Comparison of ENCODE assay signal across 12 mouse cellular contexts in the genomic region with DNA sequence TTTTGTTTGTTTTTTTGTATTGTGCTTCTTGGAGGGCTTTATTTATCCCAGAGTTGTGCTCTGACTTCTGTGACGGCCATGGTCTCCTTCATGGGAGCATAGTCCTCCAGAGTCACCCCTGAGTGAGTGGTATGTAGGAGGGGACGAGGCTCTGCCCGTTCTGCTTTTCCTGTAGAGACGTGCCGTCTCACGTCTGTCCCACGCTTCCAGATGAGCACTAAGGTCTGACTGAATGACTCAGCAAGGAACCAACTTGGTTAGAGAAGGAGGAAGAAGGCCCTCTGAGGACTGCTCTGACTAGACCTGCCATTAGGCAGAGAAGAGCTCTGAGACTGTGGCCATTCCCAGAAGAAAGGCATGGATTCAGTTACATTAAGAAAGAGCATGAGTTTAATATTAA.
DNase-seq lines count a peak whose midpoint lies in the region; ATAC-seq and TF ChIP-seq lines count a peak whose summit lies in the region.
"Had no signal": no experiment of that assay in that cellular context is flagged by ENCODE, and none has a peak within 500 bp of the region (broad histone marks: within the 10 kb centered on the region; RNA-seq: fewer than 3 reads in every experiment).

No protein-coding gene starts in this region.

- H3K9ac ChIP-seq in hindbrain, embryonic 14.5 days: no peak overlapping the region
- H3K9ac ChIP-seq in hindbrain, embryonic 16.5 days (ENCODE audit: low read depth, low read length): no peak overlapping the region
- H3K9ac ChIP-seq in liver, embryonic 14.5 days (replicated peaks): no peak overlapping the region
- H3K9ac ChIP-seq: lung, embryonic 14.5 days had no signal

- H3K9me3 ChIP-seq in hindbrain, embryonic 14.5 days (ENCODE audit: control insufficient read depth, low read length): no peaks in the 10 kb centered on the region
- no peaks in the 10 kb centered on the region for H3K9me3 ChIP-seq in hindbrain, embryonic 16.5 days (ENCODE audit: control insufficient read depth, low read length)
- H3K9me3 ChIP-seq in liver, embryonic 14.5 days (ENCODE audit: control insufficient read depth, low read length): no peaks in the 10 kb centered on the region
- H3K9me3 ChIP-seq: heart, embryonic 10.5 days had no signal

- H3K27me3 ChIP-seq in hindbrain, embryonic 14.5 days (ENCODE audit: control insufficient read depth, insufficient read depth, low read length): no peaks in the 10 kb centered on the region
- no peaks in the 10 kb centered on the region for H3K27me3 ChIP-seq in hindbrain, embryonic 16.5 days (replicated peaks; ENCODE audit: control insufficient read depth, insufficient read depth, low read length)
- H3K27me3 ChIP-seq in liver, embryonic 14.5 days (ENCODE audit: control insufficient read depth, insufficient read depth, low read length): no peaks in the 10 kb centered on the region

- H3K36me3 ChIP-seq in hindbrain, embryonic 14.5 days (replicated peaks; ENCODE audit: control insufficient read depth, insufficient read depth): peaks cover 5% of the 10 kb centered on the region
- H3K36me3 ChIP-seq in hindbrain, embryonic 16.5 days (ENCODE audit: control insufficient read depth, insufficient read depth, low read length): no peaks in the 10 kb centered on the region
- H3K36me3 ChIP-seq in liver, embryonic 14.5 days (replicated peaks; ENCODE audit: control insufficient read depth, insufficient read depth, low read depth): no peaks in the 10 kb centered on the region

- intact Hi-C loops in gastrocnemius, postnatal 36 days (cut with DNase I): no loop called here

- ATAC-seq in hindbrain, embryonic 14.5 days (ENCODE audit: low FRiP score): no peak
- ATAC-seq in hindbrain, embryonic 16.5 days: no peak
- ATAC-seq in liver, embryonic 14.5 days (ENCODE audit: insufficient read depth): no peak
- ATAC-seq: activated CD4-positive, CD25-positive, alpha-beta regulatory T cell, adult 4 months had no signal

- TF ChIP-seq EP300 in liver, embryonic 14.5 days (IDR thresholded peaks at IDR 0.05; ENCODE audit: low read depth): no peak

- WGBS in hindbrain, embryonic 14.5 days: 69% methylated on average over 7 of the region's 7 CpGs
- WGBS in hindbrain, embryonic 16.5 days: 58% methylated on average over 7 of the region's 7 CpGs
- WGBS in liver, embryonic 14.5 days (ENCODE audit: insufficient replicate concordance): 20% methylated on average over 7 of the region's 7 CpGs

- no peak overlapping the region for H3K4me3 ChIP-seq in hindbrain, embryonic 14.5 days (replicated peaks; ENCODE audit: low read length)
- H3K4me3 ChIP-seq in hindbrain, embryonic 16.5 days (ENCODE audit: low read length): no peak overlapping the region
- no peak overlapping the region for H3K4me3 ChIP-seq in brown adipose tissue, adult 24 weeks (ENCODE audit: insufficient read depth, low read depth, low read length)
- no peak overlapping the region for H3K4me3 ChIP-seq in liver, embryonic 14.5 days (ENCODE audit: insufficient read depth in 1 of 2, low read depth in 2 of 2, low read length in 2 of 2)
- H3K4me3 ChIP-seq: heart, embryonic 10.5 days had no signal

- DNase-seq in hindbrain, embryonic 14.5 days (ENCODE audit: low spot score): no peak
- DNase-seq in A20 (ENCODE audit: low read depth, low spot score): peak; percentile 65
- peak in 2 of 3 experiments; percentile 16 to 17 for DNase-seq in liver, embryonic 14.5 days (ENCODE audit: low read depth in 3 of 3, low spot score in 3 of 3)
- DNase-seq in gastrocnemius, postnatal 36 days: no peak
- no peak for DNase-seq in adrenal gland, postnatal 10 days
- DNase-seq: kidney, adult 11 months; lung, embryonic 14.5 days; right cerebral cortex, postnatal 25 days had no signal

- no peak overlapping the region for H3K4me2 ChIP-seq in hindbrain, embryonic 14.5 days (replicated peaks)
- no peak overlapping the region for H3K4me2 ChIP-seq in hindbrain, embryonic 16.5 days (ENCODE audit: low read length)
- no peak overlapping the region for H3K4me2 ChIP-seq in liver, embryonic 14.5 days (ENCODE audit: low read depth)
- H3K4me2 ChIP-seq: lung, embryonic 14.5 days had no signal

- peaks cover 17% of the 10 kb centered on the region; the same call in 1 of the 2 replicates for H3K4me1 ChIP-seq in hindbrain, embryonic 14.5 days (replicated peaks; ENCODE audit: control insufficient read depth, insufficient read depth, low read length)
- H3K4me1 ChIP-seq in hindbrain, embryonic 16.5 days (ENCODE audit: control insufficient read depth, insufficient read depth, low read depth, low read length): peaks cover 11% of the 10 kb centered on the region
- peaks cover 17% of the 10 kb centered on the region for H3K4me1 ChIP-seq in brown adipose tissue, adult 24 weeks (ENCODE audit: control insufficient read depth, insufficient read depth, insufficient read length, low read length)
- peaks cover 6 to 28% of the 10 kb centered on the region in 2 experiments for H3K4me1 ChIP-seq in liver, embryonic 14.5 days (replicated peaks; ENCODE audit: control insufficient read depth in 2 of 2, insufficient read depth in 2 of 2, low read length in 1 of 2)

- no peak for TF ChIP-seq CTCF in liver, embryonic 14.5 days (IDR thresholded peaks at IDR 0.05; ENCODE audit: low read depth)

- 0 out of 2 replicates have a peak overlapping the region, but pooled peaks have one; percentile 38 for H3K27ac ChIP-seq in hindbrain, embryonic 14.5 days
- no peak overlapping the region; the same call in 1 of the 2 replicates for H3K27ac ChIP-seq in hindbrain, embryonic 16.5 days (ENCODE audit: low read depth, low read length)
- 0 out of 2 replicates have a peak overlapping the region, but pooled peaks have one; percentile 27 for H3K27ac ChIP-seq in brown adipose tissue, adult 24 weeks (replicated peaks; ENCODE audit: low read depth, low read length)
- H3K27ac ChIP-seq in liver, embryonic 14.5 days: no peak overlapping the region
- H3K27ac ChIP-seq: heart, embryonic 10.5 days had no signal

Comparison
In these comparisons a context has a peak if more than half of its experiments do, and no peak if none do; other contexts are left out.
1. H3K27ac ChIP-seq: peak in hindbrain, embryonic 14.5 days (single experiment) and brown adipose tissue, adult 24 weeks (single experiment); none in hindbrain, embryonic 16.5 days (single experiment) and liver, embryonic 14.5 days (single experiment).
2. DNase-seq: peak in A20 (single experiment) and liver, embryonic 14.5 days (2 of 3); none in hindbrain, embryonic 14.5 days (single experiment), gastrocnemius, postnatal 36 days (0 of 2) and adrenal gland, postnatal 10 days (single experiment).